Mouse (Mus musculus): ENCODE results near the gene Tead1.
"Not testable (repeated sequence)": the region's sequence is repeated elsewhere in the genome, so short reads cannot be mapped to it uniquely, and the experiment has no call there.

Gene Tead1

GRCm38 (mm10) chr7:112919845-112920244 is 240.7 kb downstream of the Tead1 start:
- DNase-seq (ENCODE audit: low spot score): peak; percentile 59

- no peak for DNase-seq (ENCODE audit: low spot score)
Observed at GRCm38 (mm10) chr7:112922801-112923200, 243.7 kb downstream of the Tead1 start.

GRCm38 (mm10) chr7:112923712-112924111 is 244.6 kb downstream of the Tead1 start:
- no peak for DNase-seq (ENCODE audit: low spot score)

GRCm38 (mm10) chr7:112930669-112931068 is 251.6 kb downstream of the Tead1 start:
- no peak for DNase-seq (ENCODE audit: low spot score)

GRCm38 (mm10) chr7:112935876-112936275 is 256.8 kb downstream of the Tead1 start:
- not testable (repeated sequence) for DNase-seq (ENCODE audit: low spot score)

- no peak for DNase-seq (ENCODE audit: low spot score)
Observed at GRCm38 (mm10) chr7:112937089-112937488, 258.0 kb downstream of the Tead1 start.

GRCm38 (mm10) chr7:112938959-112939358 is 259.8 kb downstream of the Tead1 start:
- no peak for DNase-seq (ENCODE audit: low spot score)

- no peak for DNase-seq (ENCODE audit: low spot score)
Observed at GRCm38 (mm10) chr7:112942567-112942966, 263.4 kb downstream of the Tead1 start.

GRCm38 (mm10) chr7:112943056-112943455 is 263.9 kb downstream of the Tead1 start:
- DNase-seq (ENCODE audit: low spot score): no peak

- DNase-seq (ENCODE audit: low spot score): peak; percentile 16
Observed at GRCm38 (mm10) chr7:112946706-112947105, 267.6 kb downstream of the Tead1 start.

- peak; percentile 90 for DNase-seq (ENCODE audit: low spot score)
Observed at GRCm38 (mm10) chr7:112953777-112954291, 274.7 kb downstream of the Tead1 start, which contains the start of gene Rassf10. Rassf10 (plus strand) TSS chr7:112953962.

GRCm38 (mm10) chr7:112954351-112955102 is 275.4 kb downstream of the Tead1 start:
- peak; percentile 24 for DNase-seq (ENCODE audit: low spot score)

GRCm38 (mm10) chr7:112955103-112955827 is 276.1 kb downstream of the Tead1 start:
- peak; percentile 32 for DNase-seq (ENCODE audit: low spot score)

GRCm38 (mm10) chr7:112955955-112956354 is 276.8 kb downstream of the Tead1 start:
- no peak for DNase-seq (ENCODE audit: low spot score)

Measured in urinary bladder, postnatal 14 days (tissue).